Mouse (Mus musculus): ENCODE measurements at regions not wholly inside any gene's neighbourhood (a gene's known extent, or its start where the extent isn't known, plus 50 kb on each side); places are given as distances from the start of the nearest gene placed in this dataset.

DNA sequence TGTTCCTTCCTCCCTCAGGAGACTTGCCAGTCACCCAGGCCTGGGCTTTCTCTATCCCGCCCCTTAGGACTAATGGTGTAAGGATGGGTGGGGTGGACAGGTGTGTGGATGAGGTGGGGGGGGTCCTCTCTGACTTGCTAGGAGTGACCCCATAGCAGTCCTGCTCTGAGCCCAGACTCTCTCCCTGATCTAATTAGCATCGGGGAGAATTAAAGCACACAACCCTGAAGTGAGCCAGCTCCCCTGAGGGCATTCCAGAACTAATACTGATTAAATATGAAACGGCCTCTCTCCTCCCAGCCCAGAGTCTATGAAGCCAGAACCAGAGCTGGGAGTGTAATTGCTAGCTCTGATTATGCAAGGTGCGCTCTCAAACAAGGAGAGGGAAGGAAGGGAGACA, 346.1 kb downstream of the Ptpru start:
- TF ChIP-seq CTCF (IDR thresholded peaks at IDR 0.05; ENCODE audit: control insufficient read depth, insufficient read depth, insufficient replicate concordance, low read depth, low read length) (no peak), POLR2A (IDR thresholded peaks at IDR 0.05; ENCODE audit: control insufficient read depth, low read depth, low read length) (no peak)

Measured in testis, adult 2 months (tissue).